Mouse (Mus musculus) stomach, embryonic 16.5 days (tissue): ENCODE measurements at regions not wholly inside any gene's neighbourhood (a gene's known extent, or its start where the extent isn't known, plus 50 kb on each side); places are given as distances from the start of the nearest gene placed in this dataset.

Source experiments
- ATAC-seq: fragments of 200-750 bp; cut with Nextera tagmentation; 2 replicates; pipeline ENCODE4 v1.8.0; 2017; ENCODE audit warnings: moderate number of reproducible peaks, moderate TSS enrichment; ENCODE audit not compliant: insufficient read depth, low FRiP score
- H3K27ac ChIP-seq: fragments of 300-500 bp; sonication (generic); 2 replicates; pipeline ENCODE4 v1.5.1; 2014; ENCODE audit warnings: low read length
- H3K27me3 ChIP-seq: fragments of 300-500 bp; sonication (generic); 2 replicates; pipeline ENCODE4 v1.6.1; 2014; ENCODE audit warnings: low read length, control low read depth, mixed read lengths; ENCODE audit not compliant: control insufficient read depth, insufficient read depth
- H3K36me3 ChIP-seq: fragments of 300-500 bp; sonication (generic); 2 replicates; pipeline ENCODE4 v1.6.1; 2014; ENCODE audit warnings: low read length; ENCODE audit not compliant: control insufficient read depth, insufficient read depth
- H3K4me1 ChIP-seq: fragments of 300-500 bp; sonication (generic); 2 replicates; pipeline ENCODE4 v1.6.1; 2014; ENCODE audit warnings: low read length, control low read depth, mixed read lengths; ENCODE audit not compliant: control insufficient read depth, insufficient read depth
- H3K4me2 ChIP-seq: fragments of 300-500 bp; sonication (generic); 2 replicates; pipeline ENCODE4 v1.6.1; 2014; ENCODE audit warnings: low read depth, low read length, mixed read lengths
- H3K4me3 ChIP-seq: fragments of 300-500 bp; sonication (generic); replicated peaks from 2 replicates; pipeline ENCODE4 v1.5.1; 2014; ENCODE audit warnings: mild to moderate bottlenecking, low read length
- H3K9ac ChIP-seq: fragments of 300-500 bp; sonication (generic); 2 replicates; pipeline ENCODE4 v1.6.1; 2014; ENCODE audit warnings: low read length
- H3K9me3 ChIP-seq: fragments of 300-500 bp; sonication (generic); replicated peaks from 2 replicates; pipeline ENCODE4 v1.6.1; 2016; ENCODE audit warnings: low read length, control low read depth; ENCODE audit not compliant: control insufficient read depth
- WGBS: fragments of 180-500 bp; shearing (Covaris S2); extraction: QIAGEN DNeasy Blood & Tissue Kit; methylation state at CpG from one replicate; pipeline ENCODE4 v1.1.7; 2014; 5-methylcytosine and 5-hydroxymethylcytosine counted together

GRCm38 (mm10) chr9:72205815-72206214 lies 68.8 kb upstream of the Zfp280d start:
- no peak overlapping the region for H3K4me3 ChIP-seq
- H3K9me3 ChIP-seq, result no peaks in the 10 kb centered on the region
- H3K9ac ChIP-seq, result no peak overlapping the region
- no peak overlapping the region for H3K4me2 ChIP-seq
- H3K4me1 ChIP-seq, result no peaks in the 10 kb centered on the region
- WGBS, result 61% methylated on average over 7 of the region's 7 CpGs
- H3K36me3 ChIP-seq, result no peaks in the 10 kb centered on the region
- no peak overlapping the region for H3K27ac ChIP-seq
- H3K27me3 ChIP-seq, result no peaks in the 10 kb centered on the region
- no peak for ATAC-seq

DNA sequence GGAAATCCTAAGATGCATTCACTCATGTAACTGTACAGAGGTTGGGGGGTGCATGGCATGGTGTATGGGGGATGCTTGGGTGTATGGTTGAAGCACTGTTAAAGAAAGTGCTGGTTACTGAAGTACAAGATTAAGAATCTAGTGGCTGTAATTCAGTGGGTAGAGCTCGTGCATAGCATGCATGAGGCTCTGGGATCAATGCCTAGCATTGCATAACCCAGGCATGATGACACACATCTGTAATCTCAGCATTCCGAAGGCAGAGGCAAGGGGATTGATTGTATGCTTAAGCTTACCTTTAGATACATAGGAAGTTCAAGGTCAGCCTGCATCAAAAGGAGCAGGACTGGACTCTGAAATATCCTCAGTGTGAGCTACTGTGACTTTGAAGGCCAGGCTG lies 67.7 kb upstream of the Zfp280d start:
- Histone ChIP-seq H3K9ac (no peak overlapping the region), H3K27me3 (no peaks in the 10 kb centered on the region), H3K4me1 (no peaks in the 10 kb centered on the region), H3K9me3 (no peaks in the 10 kb centered on the region), H3K4me3 (no peak overlapping the region), H3K4me2 (no peak overlapping the region), H3K27ac (no peak overlapping the region), H3K36me3 (no peaks in the 10 kb centered on the region)
- ATAC-seq, result no peak
- 62% methylated on average over 2 of the region's 2 CpGs for WGBS

GRCm38 (mm10) chr9:72208296-72208695 lies 66.4 kb upstream of the Zfp280d start:
- 61% methylated on average over 7 of the region's 7 CpGs for WGBS
- no peaks in the 10 kb centered on the region for H3K9me3 ChIP-seq
- ATAC-seq, result no peak

DNA sequence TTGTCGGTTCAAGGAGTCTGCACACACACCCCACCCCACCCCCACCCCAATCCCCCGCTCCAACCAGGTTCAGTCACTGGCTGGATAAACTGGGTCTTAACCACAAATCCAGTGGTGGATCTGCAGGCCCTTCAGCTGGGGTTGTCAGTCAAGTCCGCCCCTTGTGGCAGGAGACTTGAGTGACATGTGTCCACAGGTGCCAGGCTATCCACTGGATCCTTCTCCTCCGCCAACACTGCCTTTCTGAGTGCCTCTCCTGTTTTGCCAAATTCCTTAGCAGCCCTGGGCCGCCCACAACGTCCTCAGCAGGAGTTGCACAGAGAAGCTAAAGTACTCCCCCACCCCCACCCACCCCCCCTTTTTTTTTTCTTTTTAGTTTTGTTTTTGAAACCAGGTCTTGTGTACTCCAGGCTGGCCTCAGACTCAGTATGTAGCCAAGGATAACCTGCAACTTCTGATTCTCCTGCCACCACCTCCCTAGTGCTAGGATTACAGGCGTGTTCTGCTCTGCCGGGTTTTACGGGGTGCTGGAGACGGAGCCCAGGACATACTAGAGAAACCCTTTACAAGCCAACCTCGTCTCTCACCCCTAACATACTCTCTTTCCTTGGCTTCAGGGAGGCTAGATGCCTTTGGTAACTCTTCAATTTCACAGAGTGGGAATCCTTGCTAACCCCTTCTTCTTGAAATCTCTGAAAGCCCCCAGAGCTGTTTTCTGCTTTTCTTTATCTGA lies 57.2 kb upstream of the Zfp280d start:
- H3K4me1 ChIP-seq, result no peaks in the 10 kb centered on the region
- peaks cover 5% of the 10 kb centered on the region; the same call in 1 of the 2 replicates for H3K9me3 ChIP-seq
- no peak for ATAC-seq
- H3K4me2 ChIP-seq, result no peak overlapping the region
- H3K27ac ChIP-seq, result no peak overlapping the region
- WGBS, result 77% methylated on average over 11 of the region's 11 CpGs
- H3K9ac ChIP-seq, result no peak overlapping the region
- H3K4me3 ChIP-seq, result no peak overlapping the region
- no peaks in the 10 kb centered on the region for H3K27me3 ChIP-seq
- no peaks in the 10 kb centered on the region for H3K36me3 ChIP-seq

More at GRCm38 (mm10) chr9:72208296-72208695, 66.4 kb upstream of the Zfp280d start:
- Histone ChIP-seq H3K4me1 (no peaks in the 10 kb centered on the region), H3K4me2 (no peak overlapping the region), H3K27ac (no peak overlapping the region), H3K4me3 (no peak overlapping the region), H3K9ac (no peak overlapping the region), H3K36me3 (no peaks in the 10 kb centered on the region), H3K27me3 (no peaks in the 10 kb centered on the region)

- Histone ChIP-seq H3K4me3 (no peak overlapping the region), H3K9ac (no peak overlapping the region), H3K27me3 (no peaks in the 10 kb centered on the region), H3K4me1 (no peaks in the 10 kb centered on the region), H3K27ac (no peak overlapping the region), H3K9me3 (peaks cover 5% of the 10 kb centered on the region; the same call in 1 of the 2 replicates), H3K36me3 (no peaks in the 10 kb centered on the region), H3K4me2 (no peak overlapping the region)
- ATAC-seq, result no peak
- 57% methylated on average over 7 of the region's 7 CpGs for WGBS
These were observed 55.9 kb upstream of the Zfp280d start for GRCm38 (mm10) chr9:72218736-72219135.

DNA sequence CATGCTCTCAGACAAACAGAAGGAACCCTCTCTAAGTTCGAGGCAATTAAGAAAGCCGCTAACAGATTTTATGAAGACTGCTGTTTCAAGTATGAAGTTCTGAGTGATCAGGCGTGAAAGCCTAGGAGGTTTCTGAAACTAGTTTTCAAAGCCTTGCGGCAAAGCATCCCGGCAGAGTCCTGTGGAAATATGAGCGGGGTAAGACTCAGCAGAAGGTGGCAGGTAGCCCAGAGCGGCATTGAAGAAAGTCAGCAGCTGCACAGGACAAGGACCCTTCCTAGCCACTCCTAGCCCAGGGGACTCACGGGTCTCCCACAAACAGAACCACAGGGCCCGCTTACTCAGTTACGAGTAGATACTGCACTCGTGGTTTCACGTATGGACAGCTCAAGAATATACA lies 54.8 kb upstream of the Zfp280d start:
- ATAC-seq, result no peak
- Histone ChIP-seq H3K9ac (no peak overlapping the region), H3K9me3 (peaks cover 5% of the 10 kb centered on the region; the same call in 1 of the 2 replicates), H3K27me3 (no peaks in the 10 kb centered on the region), H3K4me2 (no peak overlapping the region), H3K4me1 (no peaks in the 10 kb centered on the region), H3K4me3 (no peak overlapping the region), H3K36me3 (no peaks in the 10 kb centered on the region), H3K27ac (no peak overlapping the region)
- WGBS, result 85% methylated on average over 12 of the region's 12 CpGs

DNA sequence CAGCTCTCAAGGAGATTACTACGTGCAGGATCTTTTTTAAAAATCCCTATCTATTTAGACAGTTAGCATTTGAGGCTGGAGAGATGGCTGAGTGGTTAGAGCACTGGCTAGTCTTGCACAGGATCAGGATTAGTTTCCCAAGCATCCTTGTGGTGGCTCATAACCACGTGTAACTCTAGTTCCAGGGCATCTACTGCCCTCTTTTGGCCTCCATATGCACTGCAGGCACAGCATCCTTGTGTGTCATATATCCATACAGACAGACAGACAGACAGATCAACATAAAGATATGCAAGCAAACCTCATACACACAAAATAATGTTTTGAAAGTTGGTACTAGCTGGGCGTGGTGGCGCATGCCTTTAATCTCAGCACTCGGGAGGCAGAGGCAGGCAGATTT lies 53.3 kb upstream of the Zfp280d start:
- 86% methylated on average over 5 of the region's 5 CpGs for WGBS

More for the DNA sequence above, 53.3 kb upstream of the Zfp280d start:
- no peak for ATAC-seq
- peaks cover 5% of the 10 kb centered on the region; the same call in 1 of the 2 replicates for H3K9me3 ChIP-seq
- H3K9ac ChIP-seq, result no peak overlapping the region
- H3K27ac ChIP-seq, result no peak overlapping the region
- no peak overlapping the region for H3K4me2 ChIP-seq
- no peaks in the 10 kb centered on the region for H3K27me3 ChIP-seq
- H3K4me3 ChIP-seq, result no peak overlapping the region
- 0 out of 2 replicates have a peak, but pooled peaks cover 2% of the 10 kb centered on the region for H3K4me1 ChIP-seq
- no peaks in the 10 kb centered on the region for H3K36me3 ChIP-seq
